Mouse (Mus musculus) liver, adult 2 months (tissue): ENCODE measurements around the gene Kcnc2. TPM values are rescaled to one million over a fixed set of nuclear protein-coding genes. Genes with fewer than 3 reads are reported as not detected.

Source experiments
- DNase-seq: peaks from one replicate; pipeline ENCODE4 v3.0.0-alpha.2; 2011; ENCODE audit warnings: low read depth, low spot score; ENCODE audit errors: extremely low read depth
- H3K27ac ChIP-seq: fragments of 200-500 bp; replicated peaks from 2 replicates; pipeline ENCODE4 v1.5.1; 2012; ENCODE audit warnings: low read depth, mild to moderate bottlenecking, control low read depth, inconsistent platforms, low read length; ENCODE audit not compliant: insufficient read depth
- H3K27me3 ChIP-seq: fragments of 200-500 bp; 2 replicates; pipeline ENCODE4 v1.6.1; 2012; ENCODE audit warnings: mild to moderate bottlenecking, moderate library complexity, low read length, inconsistent platforms; ENCODE audit not compliant: control insufficient read depth, insufficient read depth
- H3K36me3 ChIP-seq: fragments of 200-500 bp; 2 replicates; pipeline ENCODE4 v1.6.1; 2012; ENCODE audit warnings: low read length, inconsistent platforms; ENCODE audit not compliant: control insufficient read depth, insufficient read depth
- H3K4me1 ChIP-seq: fragments of 200-500 bp; 2 replicates; pipeline ENCODE4 v1.6.1; 2011; ENCODE audit warnings: low read length; ENCODE audit not compliant: control insufficient read depth, insufficient read depth
- H3K4me3 ChIP-seq: fragments of 200-500 bp; 2 replicates; pipeline ENCODE4 v1.5.1; 2011; ENCODE audit warnings: low read depth, mild to moderate bottlenecking, control low read depth, low read length, moderate library complexity; ENCODE audit not compliant: insufficient read depth
- H3K79me2 ChIP-seq: fragments of 200-500 bp; 2 replicates; pipeline ENCODE4 v1.6.1; 2012; ENCODE audit warnings: inconsistent platforms, mild to moderate bottlenecking, low read length, moderate library complexity; ENCODE audit not compliant: control insufficient read depth, insufficient read depth
- H3K9ac ChIP-seq: fragments of 200-500 bp; 2 replicates; pipeline ENCODE4 v1.6.1; 2012; ENCODE audit warnings: low read depth, mild to moderate bottlenecking, control low read depth, inconsistent platforms, low read length
- CTCF ChIP-seq: fragments of 200-500 bp; IDR thresholded peaks from 2 replicates; pipeline ENCODE4 v1.5.1; 2011; ENCODE audit warnings: low read depth, low read length, control low read depth
- POLR2A ChIP-seq: fragments of 200-500 bp; IDR thresholded peaks from 2 replicates; pipeline ENCODE4 v1.6.1; 2011; ENCODE audit warnings: low read length, control low read depth; ENCODE audit not compliant: insufficient read depth; ENCODE audit errors: extremely low read depth
- WGBS: fragments of 180-500 bp; shearing (Covaris S2); methylation state at CpG from one replicate; pipeline ENCODE4 v1.1.7; 2018; 5-methylcytosine and 5-hydroxymethylcytosine counted together
- polyA plus RNA-seq: library from polyadenylated mRNA; depleted of rRNA; stranded (reverse); fragments of >200 nt; gene quantifications from 2 replicates; pipeline ENCODE4 v1.2.3, GENCODE M21; 2012
- total RNA-seq: library from RNA; depleted of rRNA; stranded (reverse); fragments of >200 nt; gene quantifications from 2 replicates; pipeline ENCODE4 v1.2.3, GENCODE M21; 2014

Gene Kcnc2
- total and polyA plus RNA-seq, 2 experiments, result under 0.01 TPM; not detected in 1

GRCm38 (mm10) chr10:112263467-112263866 lies 7.5 kb upstream of the Kcnc2 start:
- H3K36me3 ChIP-seq, result no peaks in the 10 kb centered on the region
- 78% methylated on average over 3 of the region's 3 CpGs for WGBS
- no peak for DNase-seq
- no peak overlapping the region for H3K4me3 ChIP-seq
- TF ChIP-seq CTCF, result no peak
- TF ChIP-seq POLR2A, result no peak
- no peaks in the 10 kb centered on the region for H3K79me2 ChIP-seq
- H3K4me1 ChIP-seq, result no peaks in the 10 kb centered on the region
- no peak overlapping the region for H3K27ac ChIP-seq
- H3K27me3 ChIP-seq, result peaks cover 3% of the 10 kb centered on the region; the same call in 1 of the 2 replicates
- no peak overlapping the region for H3K9ac ChIP-seq

DNA sequence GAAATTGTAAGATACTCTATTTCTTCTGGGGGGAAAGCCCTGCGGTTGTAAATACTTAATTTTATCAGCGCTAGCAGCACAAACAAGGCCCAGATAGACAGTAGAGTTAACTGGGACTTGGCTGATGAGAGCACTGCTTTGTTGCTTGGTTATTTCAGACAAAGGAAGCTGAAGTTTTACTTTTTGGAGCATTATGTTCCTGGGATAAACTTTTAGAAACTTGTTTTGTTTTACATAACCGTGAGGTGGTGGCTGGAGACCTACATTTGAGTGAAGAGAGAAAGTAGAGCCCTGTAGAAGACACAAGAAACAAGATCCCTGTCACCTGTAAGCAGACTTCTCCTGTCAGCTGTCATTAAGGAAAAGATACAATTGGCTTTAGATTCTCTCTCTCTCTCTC lies 1.4 kb upstream of the Kcnc2 start:
- H3K27ac ChIP-seq, result no peak overlapping the region
- WGBS, result 63% methylated on average over 3 of the region's 3 CpGs
- H3K9ac ChIP-seq, result no peak overlapping the region
- no peak for DNase-seq
- H3K79me2 ChIP-seq, result no peaks in the 10 kb centered on the region
- TF ChIP-seq CTCF (no peak), POLR2A (no peak)
- peaks cover 28% of the 10 kb centered on the region for H3K27me3 ChIP-seq
- H3K4me3 ChIP-seq, result no peak overlapping the region
- no peaks in the 10 kb centered on the region; the same call in 1 of the 2 replicates for H3K4me1 ChIP-seq
- no peaks in the 10 kb centered on the region for H3K36me3 ChIP-seq

DNA sequence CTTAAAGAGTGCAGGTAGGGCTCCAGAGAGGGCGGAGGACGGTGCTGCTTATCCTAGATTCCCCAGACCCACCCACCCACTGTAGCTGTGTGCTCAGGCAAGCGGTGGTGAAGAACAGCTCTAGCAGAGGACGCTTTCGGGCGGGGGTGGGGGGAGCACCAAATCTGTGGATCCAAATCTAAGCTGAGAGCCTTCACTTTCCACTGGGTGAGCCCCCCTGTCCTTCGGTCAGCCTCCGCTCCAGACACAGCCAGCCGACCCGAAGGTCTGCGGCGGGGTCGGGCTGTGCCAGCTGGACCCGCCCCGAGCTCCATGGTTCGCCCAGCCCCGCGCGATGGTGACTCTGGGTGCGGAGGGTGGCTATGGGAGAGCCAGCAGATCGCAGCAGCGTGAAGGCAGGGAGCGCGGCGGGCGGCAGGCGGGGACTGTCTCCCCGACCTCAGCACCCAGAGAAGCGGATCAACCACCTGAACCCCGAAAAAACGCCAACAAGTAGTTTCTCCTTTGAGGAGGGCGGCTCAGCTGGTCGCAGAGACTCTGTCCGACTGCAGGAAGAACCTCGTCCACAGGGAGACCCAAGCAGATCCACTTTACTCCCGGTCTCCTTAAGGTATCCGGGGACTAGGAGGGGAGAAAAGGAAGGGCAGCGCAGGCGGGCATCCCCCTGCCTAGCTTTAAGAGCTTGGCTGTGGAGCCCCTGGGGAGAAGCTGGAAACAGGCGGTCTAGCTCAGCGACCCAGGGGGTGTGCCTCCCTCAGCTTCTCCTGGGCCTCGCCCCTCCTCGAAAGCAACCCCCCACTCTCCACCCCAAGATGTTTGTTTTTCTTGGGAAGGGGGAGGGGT lies 761 bp upstream of the Kcnc2 start:
- Histone ChIP-seq H3K9ac (no peak overlapping the region), H3K36me3 (no peaks in the 10 kb centered on the region), H3K27me3 (peaks cover 28% of the 10 kb centered on the region), H3K4me1 (no peaks in the 10 kb centered on the region; the same call in 1 of the 2 replicates), H3K27ac (no peak overlapping the region), H3K4me3 (no peak overlapping the region), H3K79me2 (no peaks in the 10 kb centered on the region)
- DNase-seq, result no peak
- TF ChIP-seq CTCF (no peak), POLR2A (no peak)
- 3% methylated on average over 43 of the region's 43 CpGs for WGBS

DNA sequence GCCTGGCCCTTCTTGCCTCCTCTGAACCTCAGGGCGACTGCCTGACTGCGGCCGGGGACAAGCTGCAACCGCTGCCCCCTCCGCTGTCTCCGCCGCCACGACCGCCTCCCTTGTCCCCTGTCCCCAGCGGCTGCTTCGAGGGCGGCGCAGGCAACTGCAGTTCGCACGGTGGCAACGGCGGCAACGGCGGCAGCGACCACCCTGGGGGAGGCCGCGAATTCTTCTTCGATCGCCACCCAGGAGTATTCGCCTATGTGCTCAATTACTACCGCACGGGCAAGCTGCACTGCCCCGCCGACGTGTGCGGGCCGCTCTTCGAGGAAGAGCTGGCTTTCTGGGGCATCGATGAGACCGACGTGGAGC lies 863 bp downstream of the Kcnc2 start:
- 3% methylated on average over 36 of the region's 36 CpGs for WGBS
- no peaks in the 10 kb centered on the region; the same call in 1 of the 2 replicates for H3K4me1 ChIP-seq
- H3K27me3 ChIP-seq, result peaks cover 28% of the 10 kb centered on the region
- H3K27ac ChIP-seq, result no peak overlapping the region
- no peak overlapping the region for H3K4me3 ChIP-seq
- TF ChIP-seq POLR2A (no peak), CTCF (no peak)
- H3K9ac ChIP-seq, result no peak overlapping the region
- DNase-seq, result no peak
- no peaks in the 10 kb centered on the region for H3K79me2 ChIP-seq
- H3K36me3 ChIP-seq, result no peaks in the 10 kb centered on the region

DNA sequence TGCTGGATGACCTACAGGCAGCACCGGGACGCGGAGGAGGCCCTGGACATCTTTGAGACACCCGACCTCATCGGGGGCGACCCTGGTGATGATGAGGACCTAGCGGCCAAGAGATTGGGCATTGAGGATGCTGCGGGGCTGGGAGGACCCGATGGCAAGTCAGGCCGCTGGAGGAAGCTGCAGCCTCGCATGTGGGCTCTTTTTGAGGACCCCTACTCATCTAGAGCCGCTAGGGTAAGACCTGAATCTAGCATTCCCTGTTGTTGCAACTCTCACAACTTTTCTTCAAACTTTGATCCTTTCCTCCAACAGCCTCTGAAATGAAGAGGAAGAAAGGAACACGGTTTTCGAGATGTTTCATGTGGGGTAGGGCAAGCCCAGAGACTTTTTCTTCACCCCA lies 1.2 kb downstream of the Kcnc2 start:
- Histone ChIP-seq H3K27ac (no peak overlapping the region), H3K79me2 (no peaks in the 10 kb centered on the region), H3K27me3 (peaks cover 28% of the 10 kb centered on the region), H3K9ac (no peak overlapping the region), H3K4me1 (no peaks in the 10 kb centered on the region; the same call in 1 of the 2 replicates), H3K36me3 (no peaks in the 10 kb centered on the region), H3K4me3 (no peak overlapping the region)
- no peak for DNase-seq
- TF ChIP-seq POLR2A (no peak), CTCF (no peak)
- 16% methylated on average over 14 of the region's 14 CpGs for WGBS

GRCm38 (mm10) chr10:112277996-112278395 lies 7.1 kb downstream of the Kcnc2 start:
- no peaks in the 10 kb centered on the region for H3K36me3 ChIP-seq
- TF ChIP-seq CTCF (no peak), POLR2A (no peak)
- H3K79me2 ChIP-seq, result no peaks in the 10 kb centered on the region
- 0 out of 2 replicates have a peak, but pooled peaks cover 3% of the 10 kb centered on the region for H3K27me3 ChIP-seq
- no peak overlapping the region for H3K27ac ChIP-seq
- no peak overlapping the region for H3K4me3 ChIP-seq
- H3K9ac ChIP-seq, result no peak overlapping the region
- WGBS, result 77% methylated on average over 3 of the region's 3 CpGs
- no peak for DNase-seq
- H3K4me1 ChIP-seq, result no peaks in the 10 kb centered on the region
